Mouse (Mus musculus): Measurements from ENCODE around the gene Atp6v1fnb. TPM values are rescaled to one million over a fixed set of nuclear protein-coding genes. Genes with fewer than 3 reads are reported as not detected.

Atp6v1fnb gene
- polyA plus RNA-seq (2014; fragmentation: Nextera tagmentation; extraction: Ambion mirVana) = not detected in 2 replicates

DNA sequence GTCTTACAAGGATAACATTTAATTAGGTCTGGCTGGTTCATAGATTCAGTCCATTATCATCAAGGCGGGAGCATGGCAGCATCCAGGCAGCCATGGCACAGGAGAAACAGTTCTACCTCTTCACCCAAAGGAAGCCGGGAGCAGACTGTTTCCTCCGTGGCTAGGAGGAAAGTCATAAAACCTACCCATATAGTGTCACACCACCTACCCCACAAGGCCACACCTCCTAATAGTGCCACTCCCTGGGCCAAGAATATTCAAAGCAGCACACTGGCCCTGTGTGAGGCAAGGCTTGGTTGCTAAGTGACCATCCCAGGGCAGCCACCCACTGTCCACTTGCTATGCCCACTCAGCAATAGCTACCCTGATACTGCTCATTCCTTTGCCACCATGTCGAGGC lies at the start of gene Atp6v1fnb:
Gene Atp6v1fnb, plus strand, starts transcription at position 301 of the 400 bp plus-strand sequence.
- H3K27me3 ChIP-seq (ENCODE audit: control insufficient read depth, insufficient read depth, low read length) = peaks cover 3% of the 10 kb centered on the region; the same call in 1 of the 2 replicates

DNA sequence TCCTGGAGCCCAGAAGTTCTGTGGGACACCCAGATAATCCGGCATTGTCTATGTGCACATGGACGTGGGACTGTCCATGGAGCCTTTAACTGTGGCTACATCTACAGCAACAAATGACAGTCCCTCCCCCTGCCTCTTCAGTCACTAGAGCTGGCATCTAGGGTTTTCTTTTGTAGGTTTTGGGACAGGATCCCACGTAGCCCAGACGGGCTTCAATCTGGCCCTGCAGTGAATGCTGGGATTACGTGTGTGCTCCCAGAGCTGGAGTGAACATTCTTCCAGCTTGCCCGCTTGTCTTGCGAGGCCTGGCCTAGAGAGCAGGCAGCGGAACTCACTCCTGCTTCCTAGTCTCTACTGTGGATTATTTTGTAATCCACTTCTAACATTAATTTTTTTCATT lies 46.1 kb upstream of the Atp6v1fnb start:
- Histone ChIP-seq H3K27ac (ENCODE audit: low read depth, low read length) (no peak overlapping the region), H3K4me1 (replicated peaks; ENCODE audit: control insufficient read depth, insufficient read depth, low read length) (no peaks in the 10 kb centered on the region), H3K27me3 (ENCODE audit: control insufficient read depth, insufficient read depth, low read length) (no peaks in the 10 kb centered on the region), H3K9ac (ENCODE audit: low read depth, low read length) (no peak overlapping the region), H3K9me3 (ENCODE audit: control insufficient read depth, low read length) (no peaks in the 10 kb centered on the region), H3K36me3 (ENCODE audit: control insufficient read depth, insufficient read depth, low read length) (no peaks in the 10 kb centered on the region), H3K4me3 (ENCODE audit: low read depth, low read length) (no peak overlapping the region), H3K4me2 (replicated peaks; ENCODE audit: low read depth, low read length) (no peak overlapping the region)
- WGBS = 89% methylated on average over 8 of the region's 8 CpGs
- no peak for ATAC-seq (ENCODE audit: low FRiP score)
- no peak for DNase-seq (ENCODE audit: low spot score)

More for the DNA sequence above, at the start of gene Atp6v1fnb:
- no peak for ATAC-seq (ENCODE audit: low FRiP score)
- H3K9ac ChIP-seq (ENCODE audit: low read depth, low read length) = no peak within 1 kb of the TSS
- no peaks in the 10 kb centered on the region for H3K36me3 ChIP-seq (ENCODE audit: control insufficient read depth, insufficient read depth, low read length)
- H3K27ac ChIP-seq (ENCODE audit: low read depth, low read length) = no peak within 1 kb of the TSS
- no peaks in the 10 kb centered on the region for H3K9me3 ChIP-seq (ENCODE audit: control insufficient read depth, low read length)
- DNase-seq (ENCODE audit: low spot score) = no peak
- H3K4me3 ChIP-seq (ENCODE audit: low read depth, low read length) = no peak within 1 kb of the TSS
- no peak within 1 kb of the TSS for H3K4me2 ChIP-seq (replicated peaks; ENCODE audit: low read depth, low read length)
- peaks cover 6% of the 10 kb centered on the region; the same call in 1 of the 2 replicates for H3K4me1 ChIP-seq (replicated peaks; ENCODE audit: control insufficient read depth, insufficient read depth, low read length)
- WGBS = 93% methylated on average over 4 of the region's 4 CpGs

DNA sequence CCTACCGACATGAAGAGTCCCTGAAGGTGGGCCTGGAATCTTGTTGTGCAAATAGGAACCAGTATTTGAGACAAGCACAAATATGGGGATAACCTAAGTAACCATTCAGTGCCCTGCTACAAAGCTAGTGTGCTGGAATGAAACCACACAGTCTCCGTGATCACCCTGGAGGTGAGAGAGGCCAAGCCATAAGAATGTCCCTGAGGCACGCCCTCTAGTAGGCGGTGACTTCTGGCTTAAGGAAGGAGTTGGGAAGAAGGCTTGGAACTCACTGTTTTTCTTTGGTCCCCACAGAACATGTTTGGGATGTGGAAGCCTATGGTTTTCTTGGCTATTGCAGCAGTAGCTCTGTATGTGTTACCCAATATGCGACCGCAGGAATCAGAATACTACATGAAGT lies 44.9 kb upstream of the Atp6v1fnb start:
- Histone ChIP-seq H3K4me3 (ENCODE audit: low read depth, low read length) (no peak overlapping the region), H3K9me3 (ENCODE audit: control insufficient read depth, low read length) (no peaks in the 10 kb centered on the region), H3K27ac (ENCODE audit: low read depth, low read length) (no peak overlapping the region), H3K36me3 (ENCODE audit: control insufficient read depth, insufficient read depth, low read length) (no peaks in the 10 kb centered on the region), H3K4me2 (replicated peaks; ENCODE audit: low read depth, low read length) (no peak overlapping the region), H3K4me1 (replicated peaks; ENCODE audit: control insufficient read depth, insufficient read depth, low read length) (no peaks in the 10 kb centered on the region), H3K27me3 (ENCODE audit: control insufficient read depth, insufficient read depth, low read length) (no peaks in the 10 kb centered on the region), H3K9ac (ENCODE audit: low read depth, low read length) (no peak overlapping the region)
- 81% methylated on average over 6 of the region's 6 CpGs for WGBS
- ATAC-seq (ENCODE audit: low FRiP score) (no peak), DNase-seq (ENCODE audit: low spot score) (no peak)

DNA sequence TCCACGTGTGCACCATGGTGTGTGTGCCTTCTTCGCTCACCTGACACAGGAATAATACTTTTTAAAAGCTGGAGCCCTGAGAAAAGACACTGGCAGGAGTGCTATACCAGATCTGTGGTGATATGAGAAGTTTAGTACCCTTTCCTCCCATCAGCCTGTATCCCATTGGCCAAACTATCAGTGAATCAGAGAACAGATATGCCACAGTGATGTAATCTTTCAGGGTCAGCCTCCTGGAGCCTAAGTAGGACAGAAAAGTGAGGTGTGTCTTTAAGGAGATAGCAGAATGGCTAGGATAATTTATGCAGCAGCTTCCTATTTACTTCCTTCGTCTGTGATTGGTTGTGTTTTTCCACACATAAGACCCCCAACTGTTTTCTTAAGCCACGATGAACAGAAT lies 43.1 kb upstream of the Atp6v1fnb start:
- Histone ChIP-seq H3K27me3 (ENCODE audit: control insufficient read depth, insufficient read depth, low read length) (peaks cover 14% of the 10 kb centered on the region), H3K4me2 (replicated peaks; ENCODE audit: low read depth, low read length) (no peak overlapping the region), H3K4me1 (replicated peaks; ENCODE audit: control insufficient read depth, insufficient read depth, low read length) (peaks cover 3% of the 10 kb centered on the region; the same call in 1 of the 2 replicates), H3K36me3 (ENCODE audit: control insufficient read depth, insufficient read depth, low read length) (no peaks in the 10 kb centered on the region), H3K9ac (ENCODE audit: low read depth, low read length) (no peak overlapping the region), H3K27ac (ENCODE audit: low read depth, low read length) (no peak overlapping the region), H3K9me3 (ENCODE audit: control insufficient read depth, low read length) (no peaks in the 10 kb centered on the region), H3K4me3 (ENCODE audit: low read depth, low read length) (no peak overlapping the region)
- no peak for DNase-seq (ENCODE audit: low spot score)
- no peak for ATAC-seq (ENCODE audit: low FRiP score)
- 61% methylated on average over 4 of the region's 4 CpGs for WGBS

DNA sequence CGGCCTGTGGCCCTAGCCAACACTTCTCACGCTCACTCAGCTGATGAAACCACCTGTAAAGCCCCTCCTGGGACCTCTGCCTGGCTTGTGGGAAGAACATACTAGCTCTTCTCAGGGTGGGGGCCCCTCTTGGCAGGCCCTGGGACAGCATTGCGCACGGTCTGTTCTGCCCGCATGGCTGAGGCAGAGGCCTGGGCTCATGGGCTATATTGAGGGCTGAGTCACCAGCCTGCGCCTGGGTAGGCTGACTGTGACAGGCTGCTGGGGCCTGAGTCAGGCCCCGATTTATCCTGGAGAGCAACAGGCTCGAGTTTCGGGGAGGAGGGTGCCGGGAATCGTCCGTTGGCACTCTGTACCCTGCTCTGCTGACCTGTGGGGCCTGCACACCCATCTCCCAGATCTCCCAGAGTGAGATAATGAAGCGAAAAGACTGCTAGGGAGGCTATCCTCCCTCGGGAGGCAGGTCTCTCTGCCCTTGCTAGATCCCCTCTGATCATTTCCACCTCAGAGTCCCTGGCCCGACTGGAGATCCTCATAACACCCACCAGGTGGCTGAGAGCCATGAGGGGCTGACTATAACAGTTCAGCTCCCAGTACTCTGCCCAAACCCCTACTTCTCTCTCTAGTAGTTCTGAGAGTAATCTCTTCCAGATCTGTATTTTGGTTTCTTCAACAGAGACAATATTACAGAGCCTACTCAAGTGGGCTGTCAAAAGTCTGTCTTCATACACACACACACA lies 40.4 kb upstream of the Atp6v1fnb start:
- WGBS = 47% methylated on average over 15 of the region's 15 CpGs
- Histone ChIP-seq H3K27ac (ENCODE audit: low read depth, low read length) (no peak overlapping the region), H3K9me3 (ENCODE audit: control insufficient read depth, low read length) (no peaks in the 10 kb centered on the region), H3K36me3 (ENCODE audit: control insufficient read depth, insufficient read depth, low read length) (no peaks in the 10 kb centered on the region), H3K4me3 (ENCODE audit: low read depth, low read length) (no peak overlapping the region), H3K27me3 (ENCODE audit: control insufficient read depth, insufficient read depth, low read length) (peaks cover 30% of the 10 kb centered on the region), H3K4me2 (replicated peaks; ENCODE audit: low read depth, low read length) (no peak overlapping the region), H3K4me1 (replicated peaks; ENCODE audit: control insufficient read depth, insufficient read depth, low read length) (peaks cover 20% of the 10 kb centered on the region), H3K9ac (ENCODE audit: low read depth, low read length) (no peak overlapping the region)
- DNase-seq (ENCODE audit: low spot score) = peak; percentile 10
- ATAC-seq (ENCODE audit: low FRiP score) = no peak

DNA sequence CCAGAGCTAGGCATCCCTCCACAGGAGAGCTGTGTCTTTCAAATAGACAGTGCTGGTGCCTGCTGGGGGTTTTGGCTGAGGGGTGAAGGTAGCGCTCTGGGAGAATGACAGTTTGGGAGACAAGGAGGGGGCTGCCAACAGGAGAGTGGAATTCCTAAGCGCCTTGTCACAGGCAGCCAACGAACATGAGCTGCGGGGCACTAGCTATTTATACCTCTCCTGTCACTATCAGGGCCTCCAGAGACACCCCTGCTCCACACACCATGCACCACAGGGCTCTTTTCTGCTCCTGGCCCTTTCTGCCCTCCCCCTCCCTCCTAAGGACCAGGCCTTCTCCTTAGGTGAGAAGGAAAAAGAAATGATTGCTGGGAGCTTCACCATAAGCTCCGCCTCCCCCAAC lies 39.8 kb upstream of the Atp6v1fnb start:
- Histone ChIP-seq H3K27ac (ENCODE audit: low read depth, low read length) (no peak overlapping the region), H3K4me3 (ENCODE audit: low read depth, low read length) (no peak overlapping the region), H3K9me3 (ENCODE audit: control insufficient read depth, low read length) (no peaks in the 10 kb centered on the region), H3K9ac (ENCODE audit: low read depth, low read length) (no peak overlapping the region), H3K4me1 (replicated peaks; ENCODE audit: control insufficient read depth, insufficient read depth, low read length) (peaks cover 24% of the 10 kb centered on the region), H3K4me2 (replicated peaks; ENCODE audit: low read depth, low read length) (no peak overlapping the region), H3K27me3 (ENCODE audit: control insufficient read depth, insufficient read depth, low read length) (peaks cover 30% of the 10 kb centered on the region), H3K36me3 (ENCODE audit: control insufficient read depth, insufficient read depth, low read length) (no peaks in the 10 kb centered on the region)
- ATAC-seq (ENCODE audit: low FRiP score) (no peak), DNase-seq (ENCODE audit: low spot score) (peak; percentile 10)
- WGBS = 17% methylated on average over 5 of the region's 5 CpGs

DNA sequence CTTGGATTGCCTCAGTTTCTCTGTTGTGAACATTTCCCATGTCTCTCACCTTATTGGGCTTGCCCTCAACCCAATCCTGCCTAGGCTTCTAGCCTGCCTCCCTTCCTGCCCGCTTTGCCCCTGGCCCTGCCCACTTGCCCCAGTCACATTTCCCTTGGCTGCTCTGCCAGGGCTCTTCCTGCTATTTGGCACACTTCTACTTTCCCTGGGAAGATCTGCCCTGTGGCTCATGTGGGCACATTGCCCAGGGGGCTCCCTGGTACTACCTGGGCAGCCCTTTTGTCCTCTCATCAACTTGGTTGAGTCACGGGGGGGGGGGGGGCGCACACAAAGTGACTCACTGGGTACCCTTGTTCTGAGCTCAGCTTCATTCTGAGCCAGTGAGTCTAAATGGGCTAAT lies 39.1 kb upstream of the Atp6v1fnb start:
- Histone ChIP-seq H3K27ac (ENCODE audit: low read depth, low read length) (no peak overlapping the region), H3K4me3 (ENCODE audit: low read depth, low read length) (no peak overlapping the region), H3K4me1 (replicated peaks; ENCODE audit: control insufficient read depth, insufficient read depth, low read length) (peaks cover 24% of the 10 kb centered on the region), H3K9ac (ENCODE audit: low read depth, low read length) (no peak overlapping the region), H3K27me3 (ENCODE audit: control insufficient read depth, insufficient read depth, low read length) (peaks cover 30% of the 10 kb centered on the region), H3K4me2 (replicated peaks; ENCODE audit: low read depth, low read length) (no peak overlapping the region), H3K36me3 (ENCODE audit: control insufficient read depth, insufficient read depth, low read length) (no peaks in the 10 kb centered on the region), H3K9me3 (ENCODE audit: control insufficient read depth, low read length) (no peaks in the 10 kb centered on the region)
- DNase-seq (ENCODE audit: low spot score) (peak; percentile 5), ATAC-seq (ENCODE audit: low FRiP score) (no peak)
- 44% methylated on average over 3 of the region's 3 CpGs for WGBS

DNA sequence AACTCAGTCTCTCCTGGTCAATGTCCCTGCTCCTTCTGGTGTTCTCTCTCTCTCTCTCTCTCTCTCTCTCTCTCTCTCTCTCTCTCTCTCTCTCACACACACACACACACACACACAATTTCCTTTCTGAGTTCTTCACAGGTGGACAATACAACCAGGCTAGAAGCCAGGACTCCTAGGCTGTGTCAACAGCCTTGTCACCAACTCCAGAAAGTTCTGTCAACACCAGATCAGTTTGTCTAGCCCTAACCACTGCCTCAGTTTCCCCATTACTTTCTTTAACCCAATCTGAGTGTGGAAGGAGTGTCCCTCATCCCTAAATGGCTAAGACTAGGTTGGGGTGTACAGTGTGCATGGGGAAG lies 38.6 kb upstream of the Atp6v1fnb start:
- peaks cover 24% of the 10 kb centered on the region for H3K4me1 ChIP-seq (replicated peaks; ENCODE audit: control insufficient read depth, insufficient read depth, low read length)
- peak; percentile 26 for DNase-seq (ENCODE audit: low spot score)
- H3K36me3 ChIP-seq (ENCODE audit: control insufficient read depth, insufficient read depth, low read length) = no peaks in the 10 kb centered on the region
- H3K27ac ChIP-seq (ENCODE audit: low read depth, low read length) = no peak overlapping the region
- H3K9me3 ChIP-seq (ENCODE audit: control insufficient read depth, low read length) = no peaks in the 10 kb centered on the region
- H3K9ac ChIP-seq (ENCODE audit: low read depth, low read length) = no peak overlapping the region; the same call in 1 of the 2 replicates
- H3K4me3 ChIP-seq (ENCODE audit: low read depth, low read length) = peak overlapping the region; percentile 42
- H3K27me3 ChIP-seq (ENCODE audit: control insufficient read depth, insufficient read depth, low read length) = peaks cover 30% of the 10 kb centered on the region
- no peak for ATAC-seq (ENCODE audit: low FRiP score)
- peak overlapping the region; percentile 86 for H3K4me2 ChIP-seq (replicated peaks; ENCODE audit: low read depth, low read length)

All from hindbrain, embryonic 11.5 days (tissue).